Mouse (Mus musculus) 416B (cell line): ENCODE measurements around the gene Tmem236.

Source experiments
- DNase-seq: peaks from one replicate; pipeline ENCODE4 v3.0.0; 2011; ENCODE audit warnings: low read depth

Gene Tmem236

DNA sequence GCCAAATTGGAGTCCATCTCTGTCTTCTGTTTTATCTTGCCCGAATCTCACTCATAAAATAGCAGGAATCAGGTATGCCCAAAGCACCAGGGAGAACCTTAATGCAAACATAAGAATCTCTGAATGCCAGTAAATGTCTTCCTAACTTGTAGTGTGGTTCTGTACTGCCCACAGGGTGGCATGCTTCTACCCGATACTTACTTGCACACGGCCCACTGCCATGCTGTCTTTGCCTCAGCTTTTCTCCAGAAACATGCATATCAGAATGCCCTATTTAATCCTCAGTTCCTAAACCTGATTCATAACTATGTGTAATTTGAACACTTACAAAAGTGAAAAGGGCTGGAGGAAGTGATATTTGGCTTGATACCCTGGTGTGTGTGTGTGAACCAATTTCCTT lies 77.6 kb downstream of the Tmem236 start:
- peak; percentile 63 for DNase-seq

DNA sequence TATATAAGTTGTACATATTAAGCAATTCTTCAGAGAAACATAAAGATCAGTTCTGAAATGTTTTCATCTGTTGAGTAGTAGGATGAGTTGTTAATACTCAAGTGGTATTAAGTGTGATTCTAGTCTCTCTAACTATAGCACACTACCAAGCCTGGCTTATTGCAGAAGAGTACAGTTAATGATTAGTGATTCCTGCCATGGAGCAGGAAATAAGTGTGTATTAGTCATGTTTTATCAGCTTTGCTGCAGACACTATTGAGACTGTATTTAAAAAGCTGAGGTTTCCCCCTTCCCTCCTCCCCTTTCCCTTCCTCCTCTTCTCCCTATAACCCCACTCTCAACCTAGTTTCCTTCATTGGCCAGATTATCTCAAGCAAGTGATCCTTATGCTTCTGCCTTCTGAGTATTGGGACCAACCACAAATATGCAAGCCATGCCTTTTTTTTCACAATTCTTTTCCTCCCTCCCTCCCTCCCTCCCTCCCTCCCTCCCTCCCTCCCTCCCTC lies 84.1 kb downstream of the Tmem236 start:
- peak; percentile 96 for DNase-seq

DNA sequence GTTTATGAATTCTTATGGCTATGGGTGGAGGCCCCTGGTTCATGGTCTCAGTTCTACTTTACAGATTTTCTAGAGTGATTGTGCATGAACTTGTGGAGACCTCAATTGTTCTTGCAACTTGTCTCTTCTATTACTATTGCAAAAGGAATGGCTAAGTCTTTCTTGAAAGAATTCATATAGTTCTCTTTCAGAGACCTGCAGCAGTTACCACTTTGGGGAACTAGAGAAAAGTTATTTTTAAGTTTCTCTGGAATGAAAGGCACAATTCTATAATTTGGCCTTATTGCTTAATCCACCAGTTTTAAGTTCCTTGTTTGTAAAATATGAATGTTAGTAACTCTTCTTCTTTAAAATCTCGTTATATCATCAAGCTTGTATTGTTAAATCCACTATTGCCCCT lies 87.8 kb downstream of the Tmem236 start:
- DNase-seq: no peak

DNA sequence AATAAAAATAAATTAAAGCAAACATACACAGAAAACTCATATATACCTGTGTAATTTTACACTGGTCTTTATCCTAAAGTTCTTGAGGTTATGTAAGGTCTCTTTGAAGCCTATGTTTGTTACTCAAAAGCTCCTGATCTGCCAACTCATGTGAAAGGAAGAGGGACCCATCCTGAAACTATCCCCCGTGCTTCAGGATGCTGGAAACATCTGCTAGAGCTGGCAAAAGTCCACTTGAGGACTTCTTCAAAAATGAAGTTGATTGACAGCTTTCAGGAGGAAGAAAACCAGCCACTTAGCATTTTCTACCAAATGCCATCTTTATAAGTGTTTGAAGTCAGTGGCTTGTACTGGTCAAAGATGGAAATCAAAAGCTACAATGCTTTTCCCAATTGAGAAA lies 94.8 kb downstream of the Tmem236 start:
- DNase-seq: peak; percentile 19
